Mouse (Mus musculus): ENCODE data around the gene Kiz. TPM values are rescaled to one million over a fixed set of nuclear protein-coding genes. Genes with fewer than 3 reads are reported as not detected.
A peak's percentile ranks its signal among the peaks of the same experiment; 100 is the strongest.

Gene Kiz
- polyA plus RNA-seq, 1 experiment from 2014 or later: 27.6 TPM

DNA sequence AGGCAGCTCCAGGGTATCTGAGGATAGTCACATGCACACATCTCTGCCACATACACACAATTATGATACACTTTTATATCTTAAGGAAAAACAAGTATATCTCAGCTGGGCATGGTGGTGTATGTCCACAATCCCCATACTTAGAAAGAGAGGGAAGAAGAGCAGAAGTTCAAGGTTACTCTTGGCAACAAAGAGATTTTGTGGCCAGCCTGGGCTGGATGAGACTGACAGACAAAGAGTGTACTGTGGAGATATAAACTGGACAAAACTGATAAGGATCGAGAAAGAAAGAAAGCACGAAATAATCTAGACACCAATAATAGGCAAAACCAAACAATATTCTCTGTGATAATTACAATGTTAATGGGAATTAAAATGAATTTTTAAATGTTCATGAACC lies 151.6 kb downstream of the Kiz start:
- 92% methylated on average over 2 of the region's 2 CpGs for WGBS
- ATAC-seq (ENCODE audit: low FRiP score): no peak
- Histone ChIP-seq H3K9ac (no peak overlapping the region), H3K4me2 (replicated peaks) (no peak overlapping the region), H3K27me3 (no peaks in the 10 kb centered on the region), H3K27ac (no peak overlapping the region), H3K4me1 (peaks cover 9% of the 10 kb centered on the region), H3K4me3 (no peak overlapping the region), H3K9me3 (replicated peaks) (no peaks in the 10 kb centered on the region; the same call in 1 of the 2 replicates), H3K36me3 (no peaks in the 10 kb centered on the region)

DNA sequence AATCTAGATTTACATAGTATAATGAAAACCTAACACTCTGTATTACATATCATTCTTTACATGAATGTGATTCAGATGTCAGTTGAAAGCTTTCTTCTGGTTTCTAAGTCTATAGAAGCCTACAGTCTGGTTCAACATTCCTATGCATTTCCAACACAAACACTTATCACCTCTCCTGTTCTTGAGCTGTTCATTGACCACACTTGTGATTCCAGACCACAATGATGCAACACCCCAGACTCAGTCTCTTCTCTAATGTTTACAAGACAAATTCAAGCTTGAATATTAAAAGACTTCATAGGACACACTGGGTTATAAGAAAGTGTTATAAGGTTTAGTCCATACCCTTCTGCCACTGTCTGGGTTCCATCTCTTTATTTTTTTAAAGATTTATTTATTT lies 153.4 kb downstream of the Kiz start:
- no peak overlapping the region for H3K4me2 ChIP-seq (replicated peaks)
- H3K9ac ChIP-seq: no peak overlapping the region
- ATAC-seq (ENCODE audit: low FRiP score): no peak
- no peak overlapping the region for H3K27ac ChIP-seq
- peaks cover 12% of the 10 kb centered on the region for H3K4me1 ChIP-seq
- no peaks in the 10 kb centered on the region for H3K27me3 ChIP-seq
- H3K4me3 ChIP-seq: no peak overlapping the region
- no peaks in the 10 kb centered on the region; the same call in 1 of the 2 replicates for H3K9me3 ChIP-seq (replicated peaks)
- no peaks in the 10 kb centered on the region for H3K36me3 ChIP-seq

DNA sequence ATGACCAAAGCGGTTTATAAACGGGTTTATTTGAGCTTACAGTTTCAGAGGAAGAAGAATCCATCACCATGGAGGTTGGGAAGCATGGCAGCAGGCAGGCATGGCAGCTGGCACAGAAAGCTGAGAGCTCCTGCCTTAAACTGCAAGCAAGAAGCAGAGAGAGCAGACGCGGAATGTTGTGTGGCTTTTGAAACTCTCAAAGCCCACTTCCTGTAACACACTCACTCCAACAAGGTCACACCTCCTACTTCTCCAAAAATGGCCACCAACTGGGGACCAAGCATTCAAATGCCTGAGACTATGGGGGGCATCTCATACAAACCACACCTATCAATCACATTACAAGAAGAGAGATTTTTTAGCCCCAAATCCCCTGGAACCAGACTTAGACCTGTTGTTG lies 154.5 kb downstream of the Kiz start:
- H3K27ac ChIP-seq: no peak overlapping the region
- no peak overlapping the region for H3K4me2 ChIP-seq (replicated peaks)
- ATAC-seq (ENCODE audit: low FRiP score): no peak
- H3K4me3 ChIP-seq: no peak overlapping the region
- H3K9ac ChIP-seq: no peak overlapping the region
- H3K36me3 ChIP-seq: no peaks in the 10 kb centered on the region
- WGBS: 96% methylated on average over 4 of the region's 4 CpGs
- no peaks in the 10 kb centered on the region; the same call in 1 of the 2 replicates for H3K9me3 ChIP-seq (replicated peaks)
- peaks cover 22% of the 10 kb centered on the region for H3K4me1 ChIP-seq
- H3K27me3 ChIP-seq: no peaks in the 10 kb centered on the region

DNA sequence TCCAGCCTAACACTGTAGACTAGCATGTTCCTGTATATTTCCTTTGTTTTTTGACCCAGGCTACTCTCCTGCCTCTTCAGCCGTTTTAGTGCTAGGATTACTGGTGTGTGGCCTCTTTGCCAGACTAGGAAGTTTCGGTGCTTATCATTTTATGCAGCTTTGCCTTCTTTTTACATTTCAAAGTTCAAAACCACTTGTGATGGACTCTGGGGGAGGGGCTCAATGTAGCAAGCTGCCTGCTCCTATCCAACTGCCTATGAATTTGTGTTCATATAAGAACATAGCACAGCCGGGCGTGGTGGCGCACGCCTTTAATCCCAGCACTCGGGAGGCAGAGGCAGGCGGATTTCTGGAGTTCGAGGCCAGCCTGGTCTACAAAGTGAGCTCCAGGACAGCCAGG lies 155.3 kb downstream of the Kiz start:
- Histone ChIP-seq H3K4me2 (replicated peaks) (no peak overlapping the region), H3K27me3 (no peaks in the 10 kb centered on the region), H3K36me3 (no peaks in the 10 kb centered on the region), H3K4me3 (no peak overlapping the region), H3K9ac (no peak overlapping the region), H3K4me1 (peaks cover 23% of the 10 kb centered on the region), H3K27ac (no peak overlapping the region), H3K9me3 (replicated peaks) (no peaks in the 10 kb centered on the region; the same call in 1 of the 2 replicates)
- 97% methylated on average over 9 of the region's 9 CpGs for WGBS
- no peak for ATAC-seq (ENCODE audit: low FRiP score)

DNA sequence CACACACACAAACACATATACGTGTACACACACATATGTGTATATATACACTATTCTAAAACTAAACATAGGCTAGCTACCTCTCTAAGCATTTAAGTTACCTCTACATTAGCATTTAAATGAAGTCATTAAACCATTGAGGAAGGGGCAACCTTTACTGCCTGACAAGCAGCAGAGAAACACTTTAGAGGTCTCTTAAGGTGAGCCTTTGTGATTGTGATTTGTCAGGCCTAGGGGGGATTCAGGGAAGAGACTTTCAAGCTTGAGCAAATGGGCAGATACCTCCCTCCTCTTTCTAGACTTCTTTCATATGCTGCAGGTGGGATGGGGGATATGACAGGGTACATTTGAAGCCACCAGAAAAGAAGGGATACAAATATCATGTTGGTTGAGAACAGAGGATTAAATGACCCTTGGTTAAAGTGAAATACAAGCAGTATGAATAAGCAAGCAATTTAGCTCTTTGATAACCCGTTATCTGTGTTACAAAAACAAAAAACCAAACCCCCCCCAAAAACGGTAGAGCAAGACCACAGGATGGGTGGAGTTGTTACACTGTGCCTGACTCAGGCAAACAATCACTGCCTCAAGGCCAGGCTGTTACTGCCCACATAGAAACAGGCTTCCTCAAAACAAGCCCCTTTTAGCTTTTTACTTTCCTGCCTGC lies 155.9 kb downstream of the Kiz start:
- 80% methylated on average over 3 of the region's 3 CpGs for WGBS
- H3K9ac ChIP-seq: peak overlapping the region; percentile 86
- peak overlapping the region; percentile 98; the same call in 1 of the 2 replicates for H3K27ac ChIP-seq

DNA sequence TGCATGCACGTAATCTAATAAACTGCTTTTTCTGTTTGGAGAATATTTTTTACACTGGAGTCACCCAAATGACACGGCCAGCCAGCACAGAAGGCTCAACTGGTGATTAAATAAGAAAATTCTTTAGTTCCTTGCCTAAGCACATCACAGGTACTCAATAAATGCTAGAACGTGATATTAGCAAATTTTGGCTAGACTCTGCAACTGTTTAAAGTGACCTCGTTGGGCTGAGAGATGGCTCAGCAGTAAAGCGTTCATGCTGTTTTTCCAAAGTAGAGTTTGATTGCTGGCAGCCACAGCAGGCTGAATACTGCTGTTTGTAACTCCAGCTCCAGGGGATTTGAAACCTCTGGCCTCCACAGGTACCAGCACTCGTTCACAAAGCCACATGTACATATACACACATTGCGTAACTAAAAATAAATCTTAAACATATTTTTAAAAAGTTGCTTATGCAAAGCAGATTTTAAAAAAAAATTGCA lies 156.5 kb downstream of the Kiz start:
- WGBS: 53% methylated on average over 7 of the region's 7 CpGs
- peak overlapping the region; percentile 86 for H3K9ac ChIP-seq
- peak overlapping the region; percentile 54 for H3K4me2 ChIP-seq (replicated peaks)
- H3K27me3 ChIP-seq: no peaks in the 10 kb centered on the region
- H3K4me1 ChIP-seq: peaks cover 23% of the 10 kb centered on the region
- peak overlapping the region; percentile 98 for H3K27ac ChIP-seq
- ATAC-seq (ENCODE audit: low FRiP score): no peak; the same call in 1 of the 2 replicates
- H3K4me3 ChIP-seq: peak overlapping the region; percentile 88
- no peaks in the 10 kb centered on the region; the same call in 1 of the 2 replicates for H3K9me3 ChIP-seq (replicated peaks)
- no peaks in the 10 kb centered on the region for H3K36me3 ChIP-seq

More for the DNA sequence above, 155.9 kb downstream of the Kiz start:
- H3K9me3 ChIP-seq (replicated peaks): no peaks in the 10 kb centered on the region; the same call in 1 of the 2 replicates
- no peaks in the 10 kb centered on the region for H3K36me3 ChIP-seq
- ATAC-seq (ENCODE audit: low FRiP score): no peak
- peak overlapping the region; percentile 54 for H3K4me2 ChIP-seq (replicated peaks)
- peak overlapping the region; percentile 88 for H3K4me3 ChIP-seq
- H3K4me1 ChIP-seq: peaks cover 23% of the 10 kb centered on the region
- no peaks in the 10 kb centered on the region for H3K27me3 ChIP-seq

DNA sequence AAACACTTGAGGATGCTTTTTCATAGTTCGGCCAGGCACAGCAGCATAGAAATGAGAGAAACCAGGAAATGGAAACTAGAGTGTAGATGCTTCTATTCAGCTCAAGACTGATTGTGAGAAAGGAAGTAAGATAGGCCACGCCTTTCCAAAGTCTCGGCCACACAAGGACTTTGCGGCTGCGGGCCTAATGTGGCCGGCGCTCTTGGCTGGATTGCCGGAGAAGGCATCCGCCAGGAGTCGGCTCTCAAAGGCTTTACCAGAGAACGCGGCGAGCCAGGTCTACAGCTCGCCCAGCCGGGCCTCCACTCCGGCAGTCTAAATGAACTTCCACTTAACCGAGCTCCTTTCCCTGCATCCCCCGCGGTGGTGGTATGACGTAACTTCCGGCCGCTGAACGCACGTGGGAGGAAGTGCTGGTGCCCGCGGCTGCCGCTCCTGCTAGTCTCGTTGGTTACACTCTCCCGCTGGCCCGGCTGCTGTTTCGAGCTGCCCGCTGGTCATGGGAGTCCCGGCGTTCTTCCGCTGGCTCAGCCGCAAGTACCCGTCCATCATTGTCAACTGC lies 157.0 kb downstream of the Kiz start, which contains the start of gene Xrn2:
Gene Xrn2, plus strand, starts transcription at position 374 of the 562 bp plus-strand sequence.
- peak; percentile 98 for ATAC-seq (ENCODE audit: low FRiP score)
- Histone ChIP-seq H3K27me3 (no peaks in the 10 kb centered on the region), H3K36me3 (no peaks in the 10 kb centered on the region), H3K27ac (peak within 1 kb of the TSS; percentile 98), H3K9ac (peak within 1 kb of the TSS; percentile 86), H3K9me3 (replicated peaks) (no peaks in the 10 kb centered on the region; the same call in 1 of the 2 replicates), H3K4me3 (peak within 1 kb of the TSS; percentile 88), H3K4me2 (replicated peaks) (peak within 1 kb of the TSS; percentile 54), H3K4me1 (peaks cover 23% of the 10 kb centered on the region)
- WGBS: under 1% methylated on average over 37 of the region's 37 CpGs

DNA sequence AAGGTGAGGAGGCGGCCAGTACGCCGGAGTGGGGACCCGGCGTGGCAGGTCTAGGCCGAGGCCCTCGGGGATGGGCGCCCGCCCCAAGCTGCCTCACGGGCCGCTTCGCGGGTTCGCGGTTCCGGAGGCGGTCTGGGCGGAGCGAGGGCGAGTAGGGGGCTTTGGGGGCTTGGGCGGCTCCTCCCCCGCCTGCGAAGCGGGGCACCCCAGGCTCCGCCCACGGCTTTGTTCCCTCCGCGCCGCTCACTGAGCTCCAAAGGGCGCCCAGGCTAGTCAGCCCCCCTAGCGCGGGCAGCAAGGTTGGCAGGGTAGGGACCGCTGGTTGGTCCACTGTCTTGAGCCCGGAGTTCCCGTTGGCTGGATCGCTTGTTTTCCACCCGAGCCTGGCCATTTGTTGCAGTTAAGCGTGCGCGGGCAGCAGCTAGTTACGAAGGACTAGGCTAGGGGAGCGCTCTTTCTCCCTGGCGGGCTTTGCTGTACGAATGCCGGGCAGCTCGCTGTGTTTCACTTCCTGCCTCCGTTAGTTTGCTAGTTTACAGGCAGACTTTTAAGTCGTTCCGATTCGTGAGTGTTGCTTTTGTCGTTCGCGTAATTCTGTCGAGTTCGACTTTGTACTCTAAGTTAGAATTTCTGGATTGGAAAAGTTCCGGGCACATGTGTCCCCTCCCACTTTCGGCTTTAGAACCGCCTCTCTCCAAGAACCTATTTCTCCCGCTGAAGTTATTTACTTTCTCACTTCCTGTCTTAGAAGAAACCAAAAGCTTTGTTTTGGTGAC lies 157.7 kb downstream of the Kiz start:
- under 1% methylated on average over 59 of the region's 59 CpGs for WGBS
- H3K4me1 ChIP-seq: peaks cover 23% of the 10 kb centered on the region
- H3K4me3 ChIP-seq: peak overlapping the region; percentile 88
- peak overlapping the region; percentile 98 for H3K27ac ChIP-seq
- peak; percentile 95 for ATAC-seq (ENCODE audit: low FRiP score)
- peak overlapping the region; percentile 86 for H3K9ac ChIP-seq
- H3K9me3 ChIP-seq (replicated peaks): no peaks in the 10 kb centered on the region; the same call in 1 of the 2 replicates
- H3K36me3 ChIP-seq: no peaks in the 10 kb centered on the region
- H3K27me3 ChIP-seq: no peaks in the 10 kb centered on the region
- H3K4me2 ChIP-seq (replicated peaks): peak overlapping the region; percentile 54

DNA sequence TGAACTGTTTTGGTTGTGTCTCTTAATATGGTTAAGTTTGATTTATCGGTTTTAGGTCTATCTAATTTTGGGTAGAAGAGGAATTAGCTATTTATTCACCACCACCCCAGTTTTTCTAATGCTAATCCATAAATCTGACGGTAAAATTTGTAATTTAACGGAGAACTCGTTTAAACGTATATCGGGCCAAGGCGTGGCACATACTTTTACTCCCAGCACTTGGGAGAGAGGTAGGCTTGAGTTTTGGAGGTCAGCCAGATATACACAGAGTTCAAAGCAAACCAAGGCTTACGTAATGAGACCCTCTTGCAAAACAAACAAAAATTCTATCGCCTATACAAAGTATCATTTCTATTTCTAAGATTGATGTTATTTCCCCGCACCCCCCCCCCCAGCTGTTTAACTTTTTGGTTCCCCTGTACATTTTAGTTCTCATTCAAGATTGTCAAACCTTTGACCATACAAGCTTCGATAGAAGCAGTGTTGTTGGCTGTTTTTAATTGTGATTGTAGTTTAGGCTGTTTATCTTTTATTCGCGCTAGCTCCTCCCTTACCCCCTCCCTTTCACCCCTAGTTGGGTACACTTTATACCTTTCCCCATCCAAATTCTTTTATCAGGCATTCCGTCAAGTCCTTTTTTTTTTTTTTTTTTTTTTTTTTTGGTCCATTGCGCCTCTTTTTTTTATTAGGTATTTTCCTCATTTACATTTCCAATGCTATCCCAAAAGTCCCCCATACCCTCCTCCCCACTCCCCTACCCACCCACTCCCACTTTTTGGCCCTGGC lies 158.6 kb downstream of the Kiz start:
- Histone ChIP-seq H3K27me3 (no peaks in the 10 kb centered on the region), H3K9me3 (replicated peaks) (no peaks in the 10 kb centered on the region), H3K4me3 (peak overlapping the region; percentile 88), H3K27ac (no peak overlapping the region), H3K9ac (peak overlapping the region; percentile 86), H3K4me2 (replicated peaks) (peak overlapping the region; percentile 54), H3K36me3 (no peaks in the 10 kb centered on the region), H3K4me1 (peaks cover 23% of the 10 kb centered on the region)
- WGBS: 30% methylated on average over 15 of the region's 15 CpGs
- no peak for ATAC-seq (ENCODE audit: low FRiP score)

Measured in hindbrain, embryonic 12.5 days (tissue).